Mouse (Mus musculus) frontal cortex, adult 2 months (tissue): ENCODE measurements at regions not wholly inside any gene's neighbourhood (a gene's known extent, or its start where the extent isn't known, plus 50 kb on each side); places are given as distances from the start of the nearest gene placed in this dataset.
"Not testable (repeated sequence)": the region's sequence is repeated elsewhere in the genome, so short reads cannot be mapped to it uniquely, and the experiment has no call there.

Source experiments
- DNase-seq, 2 experiments: peaks; one replicate each; pipeline ENCODE4 v3.0.0; 2022; ENCODE audit warnings: low spot score in 1 of 2; ENCODE audit errors: extremely low spot score in 1 of 2

DNA sequence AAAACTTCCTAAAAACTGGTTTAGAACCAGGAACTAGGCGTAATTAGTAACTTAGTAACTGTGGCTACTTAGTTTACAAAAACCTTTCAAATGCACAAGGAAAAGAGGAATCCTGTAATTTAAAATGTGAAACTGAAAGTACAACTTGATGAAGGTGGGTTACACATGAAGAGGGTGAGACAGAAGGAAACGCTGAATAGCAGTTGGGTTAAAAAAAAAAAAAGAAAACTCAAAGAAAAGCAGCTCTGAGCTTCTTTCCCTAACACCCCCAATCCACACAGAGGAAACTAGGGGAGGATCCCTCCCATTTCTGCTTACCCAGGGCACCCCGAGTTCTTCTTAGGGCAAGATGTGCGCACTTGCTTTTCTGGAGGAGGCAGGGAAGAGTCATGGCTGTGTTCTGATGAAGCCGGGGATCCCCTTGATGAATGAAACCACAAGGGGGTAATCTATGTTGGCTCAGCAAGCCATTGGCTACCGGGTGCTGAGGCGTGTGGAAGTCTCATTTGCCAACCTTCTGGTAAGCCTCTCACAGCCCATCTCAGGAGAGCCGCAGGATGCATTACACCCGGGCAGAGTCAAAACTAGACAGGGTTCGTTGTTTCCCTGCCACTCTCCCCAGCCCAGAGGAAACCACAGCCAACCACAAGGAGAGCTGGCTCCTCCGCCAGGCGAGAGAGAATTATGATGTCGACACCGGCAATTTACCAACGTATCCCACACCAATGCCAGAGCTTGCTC is 167.4 kb upstream of the Klf14 start:
- no peak for DNase-seq

DNA sequence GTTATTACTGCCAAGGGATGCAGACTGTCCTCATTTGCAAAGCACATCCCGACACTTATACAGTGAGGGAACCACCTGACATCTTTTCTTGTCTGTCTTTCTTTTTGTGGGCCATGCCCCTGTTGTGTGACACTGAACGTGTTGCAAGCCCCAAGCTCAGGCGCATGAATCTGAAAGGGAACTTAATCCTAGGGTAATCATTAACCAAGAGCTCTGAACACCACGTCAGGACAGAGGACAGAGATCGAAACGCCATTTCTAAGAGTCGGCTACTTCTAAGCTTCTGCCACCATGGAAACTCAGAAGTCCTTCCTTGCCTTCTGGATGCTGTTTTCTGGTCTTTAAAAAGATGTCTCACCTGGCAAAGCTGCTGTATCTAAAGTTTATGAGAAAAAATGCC is 170.3 kb upstream of the Klf14 start:
- DNase-seq = no peak

DNA sequence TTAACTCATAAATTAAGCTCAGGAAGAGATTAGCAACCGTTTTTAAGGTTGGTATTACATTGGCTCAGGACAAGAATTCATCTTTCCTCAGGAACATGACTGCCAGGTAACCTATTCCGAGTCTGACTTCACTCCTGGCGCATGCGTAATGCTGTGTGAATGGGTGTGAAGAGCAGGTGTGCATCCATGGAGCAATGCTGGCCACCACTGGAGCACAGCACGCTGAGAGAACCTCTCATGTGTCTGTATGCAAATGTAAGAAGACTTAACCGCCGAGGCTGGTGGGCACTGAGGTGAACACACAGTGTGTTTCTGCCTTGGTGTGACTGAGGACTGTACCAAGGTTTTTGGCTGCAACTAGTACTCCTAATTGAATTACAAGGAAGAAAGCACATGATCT is 171.1 kb upstream of the Klf14 start:
- no peak for DNase-seq

DNA sequence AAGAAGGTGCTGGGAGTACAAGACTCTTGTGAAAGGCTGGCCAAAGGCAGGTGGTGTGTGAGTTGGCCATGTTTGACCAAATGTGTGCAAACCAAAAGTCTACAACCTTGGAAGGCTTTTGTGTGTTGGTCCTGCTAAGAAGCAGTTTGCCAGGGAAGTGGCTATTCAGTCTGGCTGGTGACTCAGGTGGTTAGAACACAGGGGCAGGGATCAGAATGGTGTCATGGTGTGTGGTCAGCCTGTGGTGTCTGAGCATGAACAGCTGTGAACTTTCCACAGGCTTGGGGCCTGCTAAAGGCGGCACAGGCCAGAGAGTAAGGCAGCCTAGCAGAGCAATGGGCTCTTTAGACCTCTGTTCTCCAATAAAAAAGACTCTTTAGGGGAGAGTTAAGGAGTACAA is 171.6 kb upstream of the Klf14 start:
- DNase-seq = no peak

DNA sequence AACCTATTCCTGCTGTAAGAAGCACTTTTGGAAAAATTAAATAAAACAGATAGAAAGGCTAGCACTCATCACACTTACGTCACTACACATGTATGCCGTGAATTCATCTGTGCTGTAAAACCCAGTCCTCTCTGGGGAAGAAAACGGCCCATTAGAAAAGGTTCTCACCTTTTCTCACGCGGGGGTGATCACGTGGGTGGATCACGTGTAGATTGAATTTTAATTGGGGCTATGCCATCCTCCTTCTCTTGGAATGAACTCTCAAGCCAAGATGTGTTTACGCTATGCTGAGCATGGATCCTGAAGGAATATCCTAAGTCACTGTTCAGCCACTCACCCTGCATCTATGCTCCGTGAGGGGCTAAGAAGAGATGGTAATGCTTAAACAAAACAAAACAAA is 172.8 kb upstream of the Klf14 start:
- DNase-seq = no peak

DNA sequence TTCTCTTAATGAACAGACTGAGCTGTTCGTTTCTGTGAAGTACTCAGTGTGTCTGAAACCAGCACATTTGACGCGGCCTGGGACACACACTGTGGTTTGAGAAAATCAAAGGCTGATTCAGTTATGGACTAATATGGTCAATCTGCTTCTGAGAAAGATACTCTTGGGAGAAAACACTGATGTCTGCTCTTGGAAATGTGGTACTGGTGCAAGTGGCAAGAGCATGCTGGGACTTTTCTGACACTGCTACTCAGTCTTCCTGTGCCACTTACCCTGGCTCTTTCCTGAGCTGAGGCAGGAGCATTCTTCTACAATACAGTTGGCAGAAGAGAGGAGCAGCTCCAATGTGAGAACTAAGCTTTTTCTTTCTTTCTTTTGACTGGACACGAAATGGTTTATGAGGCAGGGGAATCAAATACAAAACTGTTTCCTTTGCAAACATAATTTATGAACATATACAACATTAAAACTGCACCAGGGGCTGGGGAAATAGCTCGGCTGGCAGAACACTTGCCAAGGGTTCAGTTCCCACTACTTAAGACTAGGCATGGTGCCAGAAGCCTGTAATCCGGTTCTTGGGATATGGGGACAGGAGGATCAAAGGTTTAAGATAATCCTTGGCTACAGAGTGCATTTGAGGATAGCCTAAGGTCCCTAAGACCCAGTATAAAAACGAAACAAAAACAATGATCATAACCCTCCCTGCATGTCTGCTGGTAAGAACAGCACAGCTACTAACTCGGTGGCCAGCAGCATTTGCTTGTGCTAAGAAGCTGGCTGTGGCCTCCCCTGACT is 173.7 kb upstream of the Klf14 start:
- DNase-seq = no peak

DNA sequence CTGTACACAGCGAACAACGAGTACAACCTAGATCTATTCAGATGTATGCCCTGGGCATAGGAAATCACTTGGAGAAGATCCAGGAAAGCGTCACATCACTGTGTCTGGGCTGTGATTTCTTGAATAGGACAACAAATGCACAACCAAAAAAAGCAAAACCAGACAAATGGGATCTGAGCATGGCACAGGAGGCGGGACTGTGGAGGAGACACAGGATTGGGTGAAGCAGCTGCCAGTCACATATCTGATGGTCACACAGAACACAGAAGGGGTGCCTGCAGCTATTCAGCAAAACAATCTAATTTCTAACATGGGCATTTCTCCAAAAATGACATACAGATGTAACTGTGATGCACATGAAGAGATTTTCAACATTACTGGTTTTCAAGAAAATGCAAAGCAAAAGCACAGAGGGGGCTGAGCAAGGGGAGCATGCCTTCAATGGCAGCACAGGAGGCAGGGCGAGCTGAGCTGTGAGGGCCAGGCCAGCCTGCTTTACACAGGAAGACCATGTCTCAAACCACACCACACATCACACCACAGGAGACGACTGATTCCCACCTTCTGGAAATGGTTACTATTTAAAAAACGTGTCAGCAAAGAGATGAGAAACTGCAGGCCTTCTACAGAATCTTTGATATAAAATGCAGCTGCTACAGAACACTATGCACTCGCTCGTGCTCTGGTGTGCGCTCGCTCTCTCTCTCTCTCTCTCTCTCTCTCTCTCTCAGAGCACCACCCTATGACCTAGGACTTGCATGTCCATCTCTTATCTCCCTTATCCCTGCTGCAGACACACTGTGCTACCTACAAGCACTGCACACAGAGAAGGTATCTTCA is 175.2 kb upstream of the Klf14 start:
- DNase-seq = peak in 1 of 2 experiments; percentile 66

DNA sequence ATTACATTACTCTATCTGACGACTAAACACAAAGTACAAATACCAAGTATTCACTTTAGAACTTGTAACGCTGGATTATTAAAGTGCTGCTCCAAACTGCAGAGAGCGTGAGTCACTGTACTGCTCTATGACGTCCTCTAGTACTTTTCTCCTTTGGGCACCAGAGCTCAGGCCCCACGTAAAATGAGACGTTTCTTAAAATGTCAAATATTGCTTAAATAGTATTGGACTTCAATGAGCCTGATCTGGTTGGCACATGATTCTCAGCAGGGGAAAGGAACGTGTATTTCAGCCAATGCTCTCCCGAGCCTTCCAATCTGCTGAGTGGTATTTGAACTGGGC is 175.8 kb upstream of the Klf14 start:
- DNase-seq = no peak

DNA sequence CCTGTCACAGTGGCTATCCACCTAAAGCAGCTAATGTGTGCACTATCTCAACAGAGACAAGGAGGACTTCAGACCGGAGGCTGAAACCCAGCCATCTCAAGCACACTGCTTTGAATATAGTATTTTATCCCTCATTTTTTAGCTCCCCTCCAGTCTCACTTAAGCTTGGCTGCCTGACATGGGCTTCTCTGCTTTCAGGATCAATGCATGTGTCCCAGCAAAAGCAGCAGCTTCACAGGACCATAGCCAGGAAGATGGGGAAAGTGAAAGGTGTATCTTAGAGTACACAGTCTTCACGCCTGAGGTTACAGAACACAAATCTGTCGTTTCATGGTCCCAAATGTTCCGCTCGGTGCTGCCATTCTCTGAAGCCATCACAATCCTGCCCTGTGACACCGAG is 176.7 kb upstream of the Klf14 start:
- no peak for DNase-seq

DNA sequence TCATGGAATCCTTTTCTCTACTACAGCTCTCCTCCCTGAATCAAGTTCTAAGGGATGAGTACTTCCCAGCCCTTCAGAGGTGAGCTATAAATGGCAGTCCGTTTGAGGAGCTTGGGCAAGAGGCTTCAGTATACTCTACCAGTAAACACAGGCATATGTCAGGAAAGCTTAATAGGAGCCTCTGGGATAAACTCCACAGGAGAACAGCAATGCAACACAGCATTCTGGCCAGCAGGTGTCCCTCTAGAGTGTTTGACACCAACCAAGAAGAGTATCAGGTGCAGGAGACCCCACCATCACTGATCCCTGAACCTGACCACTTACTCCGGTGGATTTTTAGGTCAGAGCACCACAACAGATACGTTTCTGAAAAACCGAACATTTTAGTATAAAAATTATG is 178.0 kb upstream of the Klf14 start:
- peak in 1 of 2 experiments; percentile 64 for DNase-seq

DNA sequence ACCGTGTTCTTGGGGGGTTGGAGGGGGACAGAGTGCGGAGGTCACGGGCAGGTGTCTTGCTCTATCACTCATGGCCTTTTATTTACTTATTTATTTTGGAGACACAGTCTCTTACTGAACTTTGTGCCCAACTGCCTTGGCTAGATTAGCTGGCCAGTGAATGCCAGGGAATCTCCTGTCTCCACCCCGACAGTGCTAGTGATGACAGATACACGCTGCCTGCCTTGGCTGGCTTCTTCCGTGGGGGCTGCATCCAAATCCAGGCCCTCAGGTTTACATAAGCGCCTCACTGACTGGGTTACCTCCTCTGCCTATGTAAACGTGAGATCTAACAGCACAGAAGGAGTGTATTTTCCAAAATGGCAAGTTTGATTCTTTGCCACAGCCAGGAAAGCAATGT is 178.5 kb upstream of the Klf14 start:
- peak in 1 of 2 experiments; percentile 60 for DNase-seq

DNA sequence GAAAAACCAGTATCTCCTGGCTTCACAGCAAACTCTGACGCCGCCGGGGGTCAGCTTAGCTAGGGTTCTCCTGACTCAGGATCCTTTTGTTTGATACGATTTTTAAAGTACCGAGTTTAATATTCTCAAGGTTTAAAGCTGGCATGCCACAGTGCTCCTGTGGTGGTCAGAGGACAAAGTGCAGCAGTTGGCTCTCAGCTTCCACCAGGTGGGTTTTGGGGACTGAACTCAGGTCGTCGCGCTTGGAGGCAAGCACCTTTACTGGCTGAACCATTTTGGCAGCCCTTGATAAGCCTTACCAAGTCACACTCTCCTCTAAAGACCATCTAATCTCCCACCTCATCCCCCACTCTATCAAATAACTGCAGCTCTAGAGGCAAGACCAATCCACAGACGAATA is 181.1 kb upstream of the Klf14 start:
- DNase-seq = no peak

DNA sequence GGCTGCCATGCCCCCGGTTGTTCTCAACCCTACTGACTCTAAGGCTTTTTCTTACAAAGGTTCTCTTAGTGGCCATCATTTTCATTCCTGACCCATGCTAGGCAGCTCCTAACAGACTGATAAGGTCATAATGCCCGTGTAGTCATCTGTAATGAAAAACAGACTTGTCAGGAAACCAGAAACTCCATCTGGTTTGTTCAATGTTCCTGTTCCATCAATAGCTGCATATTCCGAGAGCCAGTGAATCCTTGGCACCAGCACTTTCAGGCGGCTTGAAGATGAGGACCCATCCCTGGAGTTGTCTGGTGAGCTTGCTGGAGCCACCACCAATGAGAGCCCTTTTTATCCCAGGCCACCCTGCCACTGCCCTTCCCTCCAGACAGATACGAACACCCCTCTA is 181.7 kb upstream of the Klf14 start:
- DNase-seq = no peak

DNA sequence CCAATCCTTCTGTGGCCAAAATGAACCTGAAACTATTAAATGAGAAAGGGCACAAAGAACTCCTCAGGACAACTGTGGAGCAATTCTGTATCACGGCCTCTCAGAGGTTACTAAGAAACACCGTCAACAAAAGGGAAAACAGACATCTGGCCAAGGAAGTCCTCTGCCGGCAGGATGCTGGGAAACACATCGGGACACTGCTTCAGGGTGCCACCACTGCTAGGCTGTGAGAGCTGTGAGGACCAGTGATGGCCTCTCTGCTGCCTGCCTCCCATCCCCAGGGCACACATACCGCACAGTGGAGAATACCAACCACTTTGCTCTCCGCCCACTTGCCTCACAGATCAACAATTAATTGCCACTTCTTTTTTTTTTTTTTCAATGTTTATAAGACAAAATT is 182.6 kb upstream of the Klf14 start:
- no peak for DNase-seq

DNA sequence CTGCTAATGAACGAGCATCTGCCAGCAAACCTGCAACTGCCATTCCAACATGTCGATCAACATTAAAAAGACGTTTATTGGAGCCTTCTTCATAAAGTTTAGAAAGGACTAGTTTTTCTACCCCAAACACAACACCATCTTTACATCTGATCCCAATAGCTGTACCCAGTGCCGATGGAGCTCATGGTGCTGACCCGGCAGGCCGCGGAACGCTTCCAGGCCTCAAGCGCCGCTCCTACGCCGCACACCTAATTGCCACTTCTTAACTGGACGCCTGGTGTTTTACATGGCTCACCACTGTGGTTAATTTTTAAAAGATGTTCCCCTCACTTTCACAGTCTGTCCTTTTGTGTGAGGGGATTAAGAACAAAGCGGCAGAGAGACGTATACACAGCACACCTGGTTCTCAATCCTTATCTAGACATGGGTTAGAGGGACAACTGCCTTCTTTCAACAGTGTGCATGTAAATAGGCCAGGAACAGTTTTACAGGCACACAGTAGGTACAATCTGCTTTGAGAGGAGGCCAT is 183.7 kb upstream of the Klf14 start:
- not testable (repeated sequence) for DNase-seq

DNA sequence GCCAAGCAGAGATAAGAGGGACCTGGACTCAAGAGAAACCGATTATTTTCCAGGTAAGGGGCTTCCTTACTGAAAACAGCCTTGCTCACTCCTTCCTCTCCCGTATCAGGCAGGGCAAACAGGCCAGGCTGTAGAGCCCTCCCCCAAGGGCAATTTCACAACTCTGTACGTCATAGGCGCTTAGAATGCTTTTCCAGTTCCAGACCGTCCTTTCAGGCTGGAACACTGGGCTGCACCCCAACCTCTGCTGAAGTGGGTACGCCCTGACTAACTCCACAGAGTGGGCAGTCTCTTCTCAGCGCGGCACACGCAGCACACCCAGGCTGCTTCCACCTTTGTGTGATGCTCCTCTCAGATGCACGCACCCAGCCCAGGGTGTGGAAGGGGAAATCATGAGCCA is 186.8 kb upstream of the Klf14 start:
- no peak for DNase-seq

DNA sequence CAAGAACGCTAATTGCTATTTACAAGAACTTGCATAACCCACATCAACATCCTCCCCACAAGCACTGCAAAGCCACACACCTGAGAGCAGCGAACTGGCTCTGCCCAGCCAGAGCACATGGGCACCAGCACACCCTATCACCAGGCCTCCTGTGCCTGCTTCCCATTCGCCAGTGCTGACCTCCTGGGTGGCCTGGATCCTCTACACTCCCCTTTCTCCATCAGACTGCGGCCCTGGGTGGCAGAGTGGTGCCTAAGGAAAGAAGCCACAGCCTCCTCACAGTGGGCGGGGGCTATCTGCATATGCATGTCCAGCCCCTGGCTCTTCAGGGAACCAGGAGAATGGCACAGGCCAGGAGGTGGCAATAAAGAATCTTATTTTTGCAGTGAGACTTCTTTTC is 187.9 kb upstream of the Klf14 start:
- DNase-seq = no peak

DNA sequence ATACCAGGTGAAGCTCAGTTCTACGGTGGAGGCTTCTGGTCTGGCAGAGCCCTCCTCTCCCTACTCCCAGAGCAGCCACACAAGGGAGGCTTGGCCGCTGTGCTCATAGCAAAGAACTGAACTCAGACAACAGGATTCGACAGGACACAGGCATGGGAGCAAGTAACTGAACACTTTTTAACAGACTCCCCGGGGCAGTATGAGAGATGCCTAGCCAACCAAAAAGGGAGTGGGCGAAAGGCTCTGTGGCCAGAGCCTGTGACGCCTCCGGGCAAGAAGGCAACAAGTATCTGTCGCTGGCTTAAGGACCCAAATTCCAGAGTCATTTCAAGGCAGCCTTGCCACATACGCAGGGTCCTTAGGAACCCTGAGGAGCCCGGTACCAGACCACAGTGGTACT is 188.8 kb upstream of the Klf14 start:
- DNase-seq = no peak

DNA sequence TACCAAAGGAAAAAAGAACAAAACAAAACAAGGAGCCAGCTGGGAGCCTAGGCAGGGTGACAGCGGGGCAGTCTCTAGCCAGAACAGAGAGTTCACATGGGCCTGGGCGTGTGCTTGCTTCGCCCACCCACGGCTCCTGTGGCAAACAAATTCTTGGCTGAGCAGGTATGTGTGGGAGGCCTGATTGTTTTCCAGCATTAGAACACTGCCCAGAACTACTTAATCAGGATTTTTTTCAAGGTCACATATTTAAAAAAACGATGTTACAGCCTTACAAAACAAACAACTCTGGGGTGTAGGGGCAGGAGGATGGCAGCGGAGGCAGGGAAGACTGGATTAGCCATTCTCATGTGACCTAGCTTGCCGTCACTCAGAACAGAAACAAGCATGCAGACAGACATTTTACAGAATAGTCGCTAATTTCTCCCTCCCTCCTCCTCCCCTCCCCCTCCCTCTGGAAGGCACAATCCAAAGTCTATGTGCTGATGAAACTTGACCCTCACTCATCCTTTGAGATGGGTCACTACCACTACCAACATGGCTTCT is 189.5 kb upstream of the Klf14 start:
- peak in 1 of 2 experiments; percentile 45 for DNase-seq

DNA sequence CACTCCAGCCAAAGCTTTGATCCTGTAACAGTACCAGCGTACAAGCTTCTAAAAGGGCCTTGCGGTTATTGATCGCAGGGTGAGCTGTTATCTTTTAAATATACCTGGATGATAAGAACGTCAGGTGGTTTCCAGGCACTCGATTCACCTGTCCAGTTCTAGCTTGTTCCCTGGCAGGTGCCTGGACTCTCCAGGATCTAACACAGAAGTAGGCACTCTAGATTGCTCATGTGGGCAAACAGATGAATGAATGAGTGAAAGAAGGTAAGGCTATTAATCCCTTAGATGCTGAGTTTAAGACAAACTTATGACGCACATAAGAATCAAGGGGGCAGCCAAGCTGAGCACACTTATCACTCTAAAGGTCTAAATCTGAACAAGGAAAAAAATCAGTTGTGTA is 190.3 kb upstream of the Klf14 start:
- DNase-seq = no peak

DNA sequence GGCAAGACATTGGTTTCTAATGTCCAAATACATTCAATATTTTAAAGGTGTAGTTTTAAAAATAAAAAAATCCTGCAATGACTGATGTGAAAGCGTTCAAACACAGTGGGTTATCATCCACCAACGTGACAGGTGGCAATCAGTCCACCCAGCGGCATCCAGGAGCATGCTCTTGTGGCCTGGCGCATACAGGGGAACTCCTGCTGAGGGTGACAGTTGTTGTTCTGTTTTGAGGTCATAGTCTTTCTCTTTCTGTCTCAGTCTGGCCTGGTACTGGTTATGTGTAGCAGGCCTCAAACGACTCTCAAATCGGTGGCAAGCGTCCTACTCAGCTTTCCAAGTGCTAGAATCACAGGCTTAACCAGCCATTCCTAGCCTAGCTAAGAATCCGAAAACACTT is 191.5 kb upstream of the Klf14 start:
- no peak for DNase-seq
